Mouse (Mus musculus): ENCODE results near the gene Olfm1.

The Olfm1 gene

GRCm38 (mm10) chr2:28192821-28193689 lies at the start of gene Olfm1:
Gene Olfm1, plus strand, starts transcription at chr2:28192992.
- no peak for DNase-seq (ENCODE audit: low read depth)

GRCm38 (mm10) chr2:28143417-28144045 lies 49.3 kb upstream of the Olfm1 start:
- DNase-seq (ENCODE audit: low read depth) = no peak

- DNase-seq (ENCODE audit: low read depth) = peak; percentile 17
These were observed 47.1 kb upstream of the Olfm1 start for GRCm38 (mm10) chr2:28145702-28146101.

- DNase-seq (ENCODE audit: low read depth) = no peak
These were observed 46.6 kb upstream of the Olfm1 start for GRCm38 (mm10) chr2:28146152-28146551.

- no peak for DNase-seq (ENCODE audit: low read depth)
These were observed 46.1 kb upstream of the Olfm1 start for GRCm38 (mm10) chr2:28146685-28147084.

DNA sequence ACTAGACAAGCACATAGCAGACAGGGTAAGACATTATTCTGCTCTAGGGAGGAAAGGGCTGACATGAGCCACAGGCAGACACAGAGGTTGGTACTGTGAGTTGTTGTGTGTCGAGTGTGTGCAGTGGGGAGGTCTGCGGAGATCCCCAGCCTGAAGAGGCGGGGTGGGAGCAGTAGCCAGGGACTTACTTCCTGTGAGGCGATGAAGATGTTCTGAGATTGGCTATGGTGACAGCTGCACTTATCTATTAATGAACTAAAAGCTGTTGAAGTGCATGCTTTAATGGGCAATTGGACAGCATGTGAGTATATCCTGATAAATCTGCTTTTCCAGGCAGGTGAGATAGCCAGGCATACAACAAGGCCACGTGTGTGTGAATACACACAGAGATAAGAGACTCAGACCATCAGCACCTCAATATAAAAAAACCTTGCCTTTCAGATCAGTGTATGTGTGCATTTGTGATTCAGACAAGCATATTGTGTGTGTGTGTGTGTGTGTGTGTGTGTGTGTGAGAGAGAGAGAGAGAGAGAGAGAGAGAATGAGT lies 45.5 kb upstream of the Olfm1 start:
- DNase-seq (ENCODE audit: low read depth) = no peak

DNA sequence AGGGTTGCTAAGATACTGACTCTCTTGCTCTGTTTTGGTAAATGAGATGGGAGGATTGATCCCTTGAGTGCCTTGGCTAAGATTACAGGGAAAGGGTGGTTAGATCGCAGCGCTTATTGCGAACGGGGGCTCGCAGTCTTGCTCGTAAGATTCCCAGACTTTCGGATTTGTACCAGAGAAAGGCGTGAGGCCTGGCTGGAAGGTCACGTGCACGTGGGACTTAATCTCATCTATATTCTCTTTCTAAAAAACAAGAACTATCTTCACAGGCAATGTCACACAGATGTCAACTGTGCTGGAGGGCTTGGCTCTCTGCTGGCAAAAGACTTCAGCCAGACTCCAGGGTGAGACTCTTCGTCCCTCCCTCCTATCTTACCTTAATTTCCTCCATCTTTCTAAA lies 43.1 kb upstream of the Olfm1 start:
- DNase-seq (ENCODE audit: low read depth) = no peak

DNA sequence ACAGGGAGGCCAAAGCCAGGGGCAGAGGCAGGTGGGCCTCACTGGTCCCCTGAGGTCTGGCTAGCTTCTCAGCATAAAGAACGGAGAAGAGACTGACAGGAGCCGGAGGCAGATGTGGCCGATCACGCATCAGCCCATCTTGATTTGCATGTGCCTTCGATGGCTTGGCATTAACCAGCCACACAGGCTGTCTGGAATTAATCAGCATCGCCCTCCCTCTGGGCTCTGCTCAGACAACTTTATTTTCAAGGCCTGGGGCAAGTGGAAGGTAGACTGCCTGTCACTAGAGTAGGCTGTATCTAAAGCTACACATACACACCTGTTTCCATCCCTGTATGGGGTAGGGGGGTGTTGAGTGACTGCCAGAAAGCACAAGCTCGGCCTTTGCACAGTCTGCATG lies 32.2 kb upstream of the Olfm1 start:
- DNase-seq (ENCODE audit: low read depth) = no peak

DNA sequence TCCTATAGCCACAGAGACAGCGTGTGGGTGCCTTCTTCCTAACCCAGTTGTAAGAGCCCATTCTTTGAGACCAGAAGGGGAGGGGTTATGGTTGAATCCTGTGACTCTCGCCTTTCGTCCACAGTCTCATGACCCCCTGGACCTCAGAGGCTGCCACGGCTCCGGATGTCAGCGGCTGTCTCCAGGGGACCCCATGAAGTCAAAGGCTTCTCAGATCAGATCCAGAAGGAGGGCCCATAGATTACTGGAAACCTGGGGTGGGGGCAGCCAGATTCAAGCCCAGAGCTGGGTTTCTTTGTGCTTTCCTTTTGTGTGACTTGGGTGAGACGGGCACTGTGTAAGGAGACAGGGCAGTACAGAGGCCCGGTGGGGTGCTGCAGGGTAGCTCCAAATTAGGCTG lies 27.2 kb upstream of the Olfm1 start:
- no peak for DNase-seq (ENCODE audit: low read depth)

GRCm38 (mm10) chr2:28169336-28169735 lies 23.5 kb upstream of the Olfm1 start:
- DNase-seq (ENCODE audit: low read depth) = no peak

- DNase-seq (ENCODE audit: low read depth) = no peak
These were observed 20.8 kb upstream of the Olfm1 start for GRCm38 (mm10) chr2:28171962-28172361.

GRCm38 (mm10) chr2:28173225-28174141 lies 19.3 kb upstream of the Olfm1 start:
- no peak for DNase-seq (ENCODE audit: low read depth)

DNA sequence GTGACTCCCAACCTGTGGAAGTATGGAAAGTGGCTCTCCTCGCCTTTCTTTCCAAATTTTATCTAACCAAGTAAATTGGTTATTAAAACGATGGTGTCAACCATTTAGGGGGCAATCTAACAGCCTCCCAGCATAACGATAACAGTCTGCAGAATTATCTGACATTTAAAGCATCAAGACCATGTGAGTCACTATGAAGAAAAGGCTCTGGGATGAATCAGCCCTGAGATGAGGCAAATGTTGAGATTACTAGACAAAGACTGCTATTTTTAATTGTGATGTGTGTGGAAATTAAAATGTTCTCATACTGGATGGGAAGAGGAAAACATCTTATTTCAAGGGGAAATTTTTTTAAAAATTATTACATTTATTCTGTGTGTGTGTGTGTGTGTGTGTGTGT lies 18.4 kb upstream of the Olfm1 start:
- no peak for DNase-seq (ENCODE audit: low read depth)

- no peak for DNase-seq (ENCODE audit: low read depth)
These were observed 14.2 kb upstream of the Olfm1 start for GRCm38 (mm10) chr2:28178600-28178999.

GRCm38 (mm10) chr2:28180053-28180452 lies 12.7 kb upstream of the Olfm1 start:
- no peak for DNase-seq (ENCODE audit: low read depth)

DNA sequence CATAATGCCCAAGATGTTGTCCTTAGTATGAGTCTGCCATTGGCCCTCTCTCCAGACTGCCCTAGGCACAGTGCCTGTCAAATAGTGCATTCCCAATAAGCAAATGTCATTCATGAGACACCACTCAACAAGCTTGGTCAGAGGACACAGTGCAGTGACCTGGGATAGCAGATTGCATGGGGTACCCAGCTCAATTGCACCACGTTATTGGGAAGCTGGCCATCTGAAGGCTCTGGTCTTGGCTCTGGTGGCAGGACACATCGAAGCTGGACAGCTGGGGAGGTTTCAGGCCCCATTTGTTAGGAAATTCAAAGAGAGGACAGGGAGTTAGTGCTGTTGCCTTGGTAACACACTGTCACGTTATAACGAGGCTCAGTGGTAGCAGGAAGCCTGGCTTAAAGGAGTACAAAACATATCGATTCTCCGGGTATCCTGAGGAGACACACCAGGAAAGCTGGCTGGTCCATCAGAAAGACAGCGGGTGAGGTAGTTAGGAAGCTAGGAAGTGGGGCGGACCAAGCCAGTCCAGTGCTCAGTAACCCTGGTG lies 4.3 kb upstream of the Olfm1 start:
- DNase-seq (ENCODE audit: low read depth) = no peak

DNA sequence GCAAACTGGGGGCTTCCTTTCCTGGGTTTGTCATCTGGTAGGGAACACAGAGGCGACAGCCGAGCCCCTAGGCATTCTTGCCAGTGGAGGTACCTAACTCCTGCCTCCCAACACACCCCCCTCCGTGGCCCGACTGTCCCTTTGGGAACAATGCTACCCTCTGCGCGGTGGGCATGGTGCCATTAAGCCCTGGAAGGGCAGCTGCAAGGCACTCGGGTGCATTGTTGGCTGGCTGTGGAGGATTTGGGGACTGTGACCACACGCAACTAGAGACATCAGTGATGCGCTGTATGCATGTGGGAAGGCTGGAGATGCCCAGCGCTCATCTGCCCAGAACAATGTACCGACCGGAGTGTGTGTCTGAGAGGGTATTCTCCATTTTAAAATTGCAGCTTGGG lies 897 bp downstream of the Olfm1 start:
- DNase-seq (ENCODE audit: low read depth) = no peak

- DNase-seq (ENCODE audit: low read depth) = no peak
These were observed 2.3 kb downstream of the Olfm1 start for GRCm38 (mm10) chr2:28194962-28195617.

- no peak for DNase-seq (ENCODE audit: low read depth)
These were observed 2.9 kb downstream of the Olfm1 start for GRCm38 (mm10) chr2:28195726-28196125.

- DNase-seq (ENCODE audit: low read depth) = peak; percentile 24
These were observed 8.6 kb downstream of the Olfm1 start for GRCm38 (mm10) chr2:28201441-28201841.

- DNase-seq (ENCODE audit: low read depth) = peak; percentile 65
These were observed 11.4 kb downstream of the Olfm1 start for GRCm38 (mm10) chr2:28204167-28204566.
